Mouse (Mus musculus) neural tube, embryonic 15.5 days (tissue): Measurements from ENCODE around the gene Eef2k. TPM values are rescaled to one million over a fixed set of nuclear protein-coding genes. Genes with fewer than 3 reads are reported as not detected.

Experiments used
- ATAC-seq: fragments of 200-750 bp; cut with Nextera tagmentation; 2 replicates; pipeline ENCODE4 v1.8.0; 2017; ENCODE audit warnings: mild to moderate bottlenecking, moderate TSS enrichment, moderate library complexity; ENCODE audit not compliant: low FRiP score
- H3K27ac ChIP-seq: fragments of 300-500 bp; sonication (generic); replicated peaks from 2 replicates; pipeline ENCODE4 v1.5.1; 2015; ENCODE audit warnings: mild to moderate bottlenecking, inconsistent platforms
- H3K27me3 ChIP-seq: fragments of 300-500 bp; sonication (generic); replicated peaks from 2 replicates; pipeline ENCODE4 v1.6.1; 2015; ENCODE audit warnings: inconsistent platforms
- H3K36me3 ChIP-seq: fragments of 300-500 bp; sonication (generic); 2 replicates; pipeline ENCODE4 v1.6.1; 2015; ENCODE audit warnings: inconsistent platforms
- H3K4me1 ChIP-seq: fragments of 300-500 bp; sonication (generic); 2 replicates; pipeline ENCODE4 v1.6.1; 2015; ENCODE audit warnings: inconsistent platforms
- H3K4me2 ChIP-seq: fragments of 300-500 bp; sonication (generic); 2 replicates; pipeline ENCODE4 v1.6.1; 2015; ENCODE audit warnings: inconsistent platforms, mild to moderate bottlenecking, moderate library complexity
- H3K4me3 ChIP-seq: fragments of 300-500 bp; sonication (generic); replicated peaks from 2 replicates; pipeline ENCODE4 v1.5.1; 2015; ENCODE audit warnings: mild to moderate bottlenecking, inconsistent platforms
- H3K9ac ChIP-seq: fragments of 300-500 bp; sonication (generic); replicated peaks from 2 replicates; pipeline ENCODE4 v1.6.1; 2015; ENCODE audit warnings: mild to moderate bottlenecking, inconsistent platforms
- H3K9me3 ChIP-seq: fragments of 300-500 bp; sonication (generic); replicated peaks from 2 replicates; pipeline ENCODE4 v1.6.1; 2016; ENCODE audit warnings: inconsistent platforms
- WGBS: fragments of 180-500 bp; shearing (Covaris S2); methylation state at CpG from one replicate; pipeline ENCODE4 v1.1.7; 2015; ENCODE audit warnings: mixed read lengths; 5-methylcytosine and 5-hydroxymethylcytosine counted together
- polyA plus RNA-seq: library from polyadenylated mRNA; unstranded; fragments of >200 nt; fragmentation: Nextera tagmentation; extraction: Ambion mirVana; gene quantifications from 2 replicates; pipeline ENCODE4 v1.2.1, GENCODE M21; 2015

Eef2k gene
- polyA plus RNA-seq, 1 experiment from 2014 or later = 33.5 TPM

GRCm38 (mm10) chr7:120830431-120831381 lies 11.9 kb upstream of the Eef2k start:
- Histone ChIP-seq H3K4me1 (peaks cover 19% of the 10 kb centered on the region), H3K27me3 (peaks cover 28% of the 10 kb centered on the region), H3K4me3 (peak overlapping the region; percentile 57), H3K36me3 (no peaks in the 10 kb centered on the region), H3K4me2 (peak overlapping the region; percentile 94), H3K9ac (peak overlapping the region; percentile 53), H3K27ac (peak overlapping the region; percentile 70), H3K9me3 (no peaks in the 10 kb centered on the region)
- ATAC-seq = peak; percentile 19
- 2% methylated on average over 46 of the region's 46 CpGs for WGBS

DNA sequence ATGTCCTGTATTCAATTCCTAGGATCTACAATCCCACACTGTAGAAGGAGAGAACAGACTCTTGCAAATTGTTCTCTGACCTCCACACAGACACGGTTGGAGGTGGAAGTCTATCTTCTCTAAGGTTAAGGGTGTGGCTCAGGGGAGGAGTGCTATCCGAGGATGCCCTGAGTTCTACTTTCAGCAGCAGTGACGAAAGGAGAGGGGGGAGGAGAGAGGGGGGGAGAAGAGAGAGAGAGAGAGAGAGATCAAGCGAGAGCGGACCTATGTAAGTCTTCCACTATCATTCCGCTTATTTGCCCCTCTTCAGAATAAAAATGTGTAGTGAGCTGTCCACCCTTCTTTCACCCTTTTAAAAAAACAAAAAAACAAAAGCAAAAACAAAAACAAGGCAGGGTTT lies 8.2 kb upstream of the Eef2k start:
- Histone ChIP-seq H3K9ac (peak overlapping the region; percentile 50; the same call in 1 of the 2 replicates), H3K4me3 (peak overlapping the region; percentile 57), H3K27ac (peak overlapping the region; percentile 91), H3K36me3 (no peaks in the 10 kb centered on the region), H3K4me2 (peak overlapping the region; percentile 63), H3K27me3 (peaks cover 12% of the 10 kb centered on the region), H3K4me1 (peaks cover 30% of the 10 kb centered on the region), H3K9me3 (no peaks in the 10 kb centered on the region)
- WGBS = 43% methylated on average over 6 of the region's 6 CpGs
- ATAC-seq = no peak

GRCm38 (mm10) chr7:120834863-120835372 lies 7.7 kb upstream of the Eef2k start:
- Histone ChIP-seq H3K4me1 (peaks cover 28% of the 10 kb centered on the region), H3K27me3 (peaks cover 8% of the 10 kb centered on the region), H3K9me3 (no peaks in the 10 kb centered on the region), H3K4me2 (peak overlapping the region; percentile 63), H3K27ac (peak overlapping the region; percentile 91), H3K36me3 (no peaks in the 10 kb centered on the region), H3K9ac (peak overlapping the region; percentile 50), H3K4me3 (peak overlapping the region; percentile 57)
- WGBS = 11% methylated on average over 14 of the region's 14 CpGs
- ATAC-seq = peak; percentile 86

DNA sequence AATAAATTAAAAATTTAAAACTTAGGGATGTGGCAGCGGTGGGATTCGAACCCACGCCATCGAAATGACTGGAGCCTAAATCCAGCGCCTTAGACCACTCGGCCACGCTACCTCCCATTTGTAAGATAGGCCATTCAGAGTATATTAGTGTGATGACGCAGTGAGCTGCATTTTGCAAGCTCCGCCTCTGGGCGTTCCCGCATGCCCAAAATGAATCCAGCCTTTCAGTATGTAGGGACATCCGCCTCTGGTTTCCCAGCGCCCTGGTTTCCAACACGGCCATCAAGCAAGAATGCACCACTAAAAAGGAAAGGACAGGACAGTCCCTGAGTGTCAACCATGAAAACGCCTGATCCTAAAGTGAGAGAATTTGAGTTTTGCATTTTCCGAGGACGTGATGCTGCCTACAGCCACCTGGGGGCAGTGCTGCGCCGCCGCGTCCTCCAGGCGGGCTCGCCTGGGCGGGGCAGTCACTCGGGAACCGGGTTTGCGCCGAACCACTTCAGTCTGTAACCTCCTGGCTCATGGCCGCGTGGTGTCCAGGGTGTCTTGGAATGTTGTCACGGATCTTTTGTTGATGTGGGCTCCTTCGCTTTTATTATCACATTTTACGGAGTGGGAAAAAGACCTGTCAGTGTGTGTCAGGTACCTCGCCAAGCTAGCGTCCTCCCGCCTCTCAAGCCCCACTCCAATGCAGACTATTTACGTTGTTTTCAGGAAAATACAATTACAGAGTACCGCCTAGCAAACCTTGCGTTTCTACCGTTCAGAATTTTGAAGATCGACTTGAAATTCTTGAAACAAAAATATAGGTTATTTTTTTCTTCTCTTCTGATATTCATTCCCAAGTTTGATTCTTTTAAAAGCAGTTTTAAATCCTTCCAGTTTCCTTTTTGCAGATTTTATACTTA lies 6.9 kb upstream of the Eef2k start:
- peaks cover 20% of the 10 kb centered on the region for H3K4me1 ChIP-seq
- H3K9me3 ChIP-seq = no peaks in the 10 kb centered on the region
- H3K27ac ChIP-seq = peak overlapping the region; percentile 91
- H3K36me3 ChIP-seq = no peaks in the 10 kb centered on the region
- ATAC-seq = peak; percentile 90
- peak overlapping the region; percentile 63 for H3K4me2 ChIP-seq
- peaks cover 6% of the 10 kb centered on the region for H3K27me3 ChIP-seq
- under 1% methylated on average over 41 of the region's 41 CpGs for WGBS
- H3K4me3 ChIP-seq = peak overlapping the region; percentile 57
- H3K9ac ChIP-seq = peak overlapping the region; percentile 63

DNA sequence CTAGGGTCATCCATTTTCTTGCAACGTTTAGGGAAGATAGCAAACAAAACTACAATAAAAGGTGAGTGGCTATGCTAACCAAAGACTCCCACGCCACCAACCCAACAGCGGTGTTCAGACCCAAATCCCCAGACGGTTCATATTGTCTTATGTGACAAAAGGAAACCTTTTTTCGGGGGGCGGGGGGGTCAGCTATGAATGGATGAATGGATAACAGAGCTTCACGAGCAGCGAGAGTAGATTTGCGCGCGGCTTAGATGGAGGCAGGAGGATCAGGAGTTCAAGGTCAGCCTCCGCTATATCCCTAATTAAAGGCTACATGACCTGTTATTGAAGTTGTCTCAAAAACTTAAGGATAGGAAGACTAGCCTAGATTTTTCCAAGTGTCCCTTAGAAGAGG lies 6.3 kb upstream of the Eef2k start:
- Histone ChIP-seq H3K36me3 (no peaks in the 10 kb centered on the region), H3K4me3 (peak overlapping the region; percentile 57), H3K9me3 (no peaks in the 10 kb centered on the region), H3K4me1 (peaks cover 16% of the 10 kb centered on the region), H3K9ac (peak overlapping the region; percentile 63; the same call in 1 of the 2 replicates), H3K27me3 (peaks cover 6% of the 10 kb centered on the region), H3K4me2 (peak overlapping the region; percentile 63), H3K27ac (peak overlapping the region; percentile 91)
- WGBS = 6% methylated on average over 12 of the region's 12 CpGs
- no peak for ATAC-seq

GRCm38 (mm10) chr7:120838436-120839160 lies 4.0 kb upstream of the Eef2k start:
- no peak overlapping the region for H3K27ac ChIP-seq
- WGBS = 63% methylated on average over 5 of the region's 5 CpGs
- no peak overlapping the region for H3K4me3 ChIP-seq
- ATAC-seq = no peak
- no peak overlapping the region for H3K9ac ChIP-seq
- H3K4me1 ChIP-seq = peaks cover 14% of the 10 kb centered on the region
- no peaks in the 10 kb centered on the region for H3K36me3 ChIP-seq
- H3K4me2 ChIP-seq = no peak overlapping the region
- H3K27me3 ChIP-seq = no peaks in the 10 kb centered on the region
- H3K9me3 ChIP-seq = no peaks in the 10 kb centered on the region

- H3K27me3 ChIP-seq = no peaks in the 10 kb centered on the region
- no peaks in the 10 kb centered on the region for H3K36me3 ChIP-seq
- H3K4me3 ChIP-seq = no peak overlapping the region
- no peak for ATAC-seq
- peaks cover 21% of the 10 kb centered on the region for H3K4me1 ChIP-seq
- H3K27ac ChIP-seq = no peak overlapping the region
- WGBS = 93% methylated on average over 2 of the region's 2 CpGs
- no peaks in the 10 kb centered on the region for H3K9me3 ChIP-seq
- no peak overlapping the region for H3K4me2 ChIP-seq
- H3K9ac ChIP-seq = no peak overlapping the region
These were observed 2.8 kb upstream of the Eef2k start for GRCm38 (mm10) chr7:120839786-120840185.

GRCm38 (mm10) chr7:120843037-120843621 lies 498 bp downstream of the Eef2k start:
- peak; percentile 84 for ATAC-seq
- Histone ChIP-seq H3K27me3 (no peaks in the 10 kb centered on the region), H3K4me2 (peak overlapping the region; percentile 79), H3K27ac (peak overlapping the region; percentile 95), H3K9ac (peak overlapping the region; percentile 90), H3K4me3 (peak overlapping the region; percentile 84), H3K4me1 (peaks cover 21% of the 10 kb centered on the region), H3K9me3 (no peaks in the 10 kb centered on the region), H3K36me3 (0 out of 2 replicates have a peak, but pooled peaks cover 2% of the 10 kb centered on the region)
- WGBS = under 1% methylated on average over 40 of the region's 40 CpGs

GRCm38 (mm10) chr7:120843852-120844435 lies 1.3 kb downstream of the Eef2k start:
- whole genome bisulfite sequencing = under 1% methylated on average over 16 of the region's 16 CpGs
- Histone ChIP-seq H3K4me3 (peak overlapping the region; percentile 84), H3K27ac (peak overlapping the region; percentile 95), H3K4me2 (peak overlapping the region; percentile 79), H3K9me3 (no peaks in the 10 kb centered on the region), H3K4me1 (peaks cover 19% of the 10 kb centered on the region), H3K36me3 (0 out of 2 replicates have a peak, but pooled peaks cover 6% of the 10 kb centered on the region), H3K27me3 (no peaks in the 10 kb centered on the region), H3K9ac (peak overlapping the region; percentile 90)
- peak; percentile 10; the same call in 1 of the 2 replicates for ATAC-seq

DNA sequence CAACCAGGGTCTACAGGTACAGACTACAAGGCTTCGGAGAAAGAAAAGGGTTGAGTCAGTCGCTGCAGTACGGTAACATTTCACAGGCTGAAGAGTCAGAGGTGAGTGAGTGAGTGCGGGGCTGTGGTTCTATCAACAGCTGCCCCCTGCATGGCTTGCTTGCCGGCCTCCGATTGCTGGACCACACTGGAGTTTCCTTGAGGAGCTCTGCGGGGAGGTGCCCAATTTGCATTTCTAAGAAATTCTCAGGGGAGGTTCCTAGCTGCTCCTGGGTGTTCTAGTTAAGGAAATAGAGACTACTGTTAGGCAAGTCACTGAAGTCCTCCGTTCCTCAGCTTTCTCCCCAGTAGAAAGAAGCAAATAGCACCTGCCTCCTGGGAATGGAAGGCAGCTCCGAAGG lies 2.1 kb downstream of the Eef2k start:
- Histone ChIP-seq H3K4me2 (peak overlapping the region; percentile 79), H3K4me1 (peaks cover 21% of the 10 kb centered on the region), H3K4me3 (peak overlapping the region; percentile 84), H3K9ac (peak overlapping the region; percentile 90), H3K27ac (peak overlapping the region; percentile 28; the same call in 1 of the 2 replicates), H3K27me3 (no peaks in the 10 kb centered on the region), H3K36me3 (0 out of 2 replicates have a peak, but pooled peaks cover 6% of the 10 kb centered on the region), H3K9me3 (no peaks in the 10 kb centered on the region)
- WGBS = 8% methylated on average over 9 of the region's 9 CpGs
- no peak for ATAC-seq
